15 mouse cellular contexts compared by ENCODE assay signal in genomic region chr13:8424019-8424719, GRCm38 (mm10).
"Had no signal": no experiment of that assay in that cellular context is flagged by ENCODE, and none has a peak within 500 bp of the region (broad histone marks: within the 10 kb centered on the region; RNA-seq: fewer than 3 reads in every experiment).

No protein-coding gene starts in this region.

- H3K36me3 ChIP-seq: kidney, embryonic 15.5 days; liver, embryonic 13.5 days; midbrain, embryonic 12.5 days; midbrain, embryonic 15.5 days; neural tube, embryonic 13.5 days; stomach, embryonic 15.5 days had no signal

- ATAC-seq: midbrain, embryonic 15.5 days had no signal

- H3K9ac ChIP-seq: kidney, embryonic 15.5 days; liver, embryonic 13.5 days; midbrain, embryonic 12.5 days; midbrain, embryonic 15.5 days; neural tube, embryonic 13.5 days; stomach, embryonic 15.5 days had no signal

- H3K27ac ChIP-seq: kidney, embryonic 15.5 days; liver, embryonic 13.5 days; macrophage; midbrain, embryonic 12.5 days; midbrain, embryonic 15.5 days; neural tube, embryonic 13.5 days; stomach, embryonic 15.5 days had no signal

- H3K4me3 ChIP-seq: kidney, embryonic 15.5 days; liver, embryonic 13.5 days; midbrain, embryonic 12.5 days; midbrain, embryonic 15.5 days; neural tube, embryonic 13.5 days; stomach, embryonic 15.5 days had no signal

- H3K9me3 ChIP-seq: kidney, embryonic 15.5 days; liver, embryonic 13.5 days; midbrain, embryonic 12.5 days; midbrain, embryonic 15.5 days; neural tube, embryonic 13.5 days; stomach, embryonic 15.5 days had no signal

- H3K4me1 ChIP-seq: kidney, embryonic 15.5 days; liver, embryonic 13.5 days; midbrain, embryonic 12.5 days; midbrain, embryonic 15.5 days; neural tube, embryonic 13.5 days; stomach, embryonic 15.5 days had no signal

- DNase-seq: kidney, adult 11 months; kidney, adult 8-10 months; kidney, postnatal 10 days; kidney, postnatal 36 days; liver, embryonic 13.5 days; lung, adult 2 months; right cerebral cortex, postnatal 25 days; spleen, adult 18-20 months; thymus, postnatal 25 days had no signal

- H3K4me2 ChIP-seq: kidney, embryonic 15.5 days; liver, embryonic 13.5 days; midbrain, embryonic 12.5 days; midbrain, embryonic 15.5 days; neural tube, embryonic 13.5 days; stomach, embryonic 15.5 days had no signal

- H3K27me3 ChIP-seq: kidney, embryonic 15.5 days; liver, embryonic 13.5 days; midbrain, embryonic 12.5 days; midbrain, embryonic 15.5 days; neural tube, embryonic 13.5 days; stomach, embryonic 15.5 days had no signal
